Mouse (Mus musculus): ENCODE data around the gene Cntnap5c. TPM values are rescaled to one million over a fixed set of nuclear protein-coding genes. Genes with fewer than 3 reads are reported as not detected.

The Cntnap5c gene
- not detected in 2 replicates for polyA plus RNA-seq (2015; fragmentation: Nextera tagmentation; extraction: Ambion mirVana)

DNA sequence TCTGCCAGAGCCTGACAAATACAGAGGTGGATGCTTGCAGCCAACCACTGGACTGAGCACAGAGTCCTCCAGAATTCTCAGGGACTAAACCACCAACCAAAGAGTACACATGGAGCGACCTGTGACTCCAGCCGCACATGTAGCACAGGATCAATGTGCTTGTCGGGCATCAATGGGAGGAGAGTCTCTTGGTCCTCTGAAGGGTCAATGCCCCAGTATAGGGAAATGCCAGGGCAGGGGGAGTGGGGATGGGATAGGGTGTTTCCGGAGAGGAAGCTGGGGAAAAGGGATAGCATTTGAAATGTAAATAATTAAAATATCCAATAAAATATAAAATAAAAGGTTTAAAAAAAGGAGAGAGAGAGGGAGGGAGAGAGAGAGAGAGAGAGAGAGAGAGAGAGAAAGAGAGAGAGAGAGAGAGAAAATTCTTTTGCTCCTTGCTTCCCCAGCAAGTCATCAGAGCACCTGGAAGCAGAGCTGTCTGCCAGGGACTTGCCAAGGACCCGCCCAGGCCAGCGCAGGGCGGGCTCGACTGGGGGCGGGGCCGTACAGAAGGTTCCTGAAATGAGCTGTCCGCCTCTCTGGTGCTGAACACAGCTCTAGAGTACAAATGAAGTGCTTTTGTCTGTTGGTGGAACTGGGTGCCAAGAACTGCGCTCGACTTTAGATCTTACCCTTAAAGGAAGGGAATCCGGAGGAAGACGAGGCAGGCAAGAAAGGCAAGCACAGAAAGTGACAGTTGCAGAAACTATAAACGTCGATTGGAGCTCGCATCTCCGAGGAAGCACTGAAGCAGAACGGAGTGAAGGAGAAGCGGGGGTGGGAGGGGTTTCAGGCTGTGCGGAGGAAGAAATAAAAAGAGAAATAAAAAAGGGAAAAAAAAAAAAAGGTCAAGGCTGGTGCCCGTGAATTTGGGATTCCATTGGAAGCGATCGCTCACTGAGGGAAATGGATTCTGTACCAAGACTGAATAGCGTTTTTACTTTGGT lies at the start of gene Cntnap5c:
TSS of gene Cntnap5c (plus strand) at position 949 of the 989 bp plus-strand sequence.
- 0 out of 2 replicates have a peak within 1 kb of the TSS, but pooled peaks have one; percentile 22 for H3K4me2 ChIP-seq
- no peaks in the 10 kb centered on the region for H3K4me1 ChIP-seq
- H3K4me3 ChIP-seq = no peak within 1 kb of the TSS
- no peaks in the 10 kb centered on the region for H3K36me3 ChIP-seq
- no peaks in the 10 kb centered on the region for H3K27me3 ChIP-seq
- 18% methylated on average over 26 of the region's 26 CpGs for WGBS
- no peak within 1 kb of the TSS for H3K9ac ChIP-seq
- H3K27ac ChIP-seq = no peak within 1 kb of the TSS
- ATAC-seq (ENCODE audit: insufficient number of reproducible peaks, insufficient read depth, low FRiP score, low TSS enrichment, low read depth) = peak; percentile 74; the same call in 1 of the 2 replicates
- no peaks in the 10 kb centered on the region for H3K9me3 ChIP-seq

DNA sequence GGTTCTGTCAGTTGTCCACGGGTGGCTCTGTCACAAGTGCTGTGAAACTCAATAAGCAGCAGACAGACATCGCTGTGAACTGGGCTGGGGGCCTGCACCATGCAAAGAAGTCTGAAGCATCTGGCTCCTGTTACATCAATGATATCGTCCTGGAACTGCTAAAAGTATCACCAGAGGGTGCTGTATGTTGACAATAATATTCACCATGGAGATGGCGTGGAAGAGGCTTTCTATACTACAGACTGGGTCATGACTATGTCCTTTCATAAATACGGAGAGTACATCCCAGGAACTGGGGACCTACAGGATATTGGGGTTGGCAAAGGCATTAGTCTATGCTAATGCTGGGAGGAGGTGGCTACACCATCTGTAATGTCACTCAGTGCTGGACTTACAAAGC lies 27.3 kb upstream of the Cntnap5c start, which contains the start of gene Gm21834:
TSS of gene Gm21834 (minus strand) at position 101 of the 400 bp plus-strand sequence.
- Histone ChIP-seq H3K4me1 (no peaks in the 10 kb centered on the region), H3K36me3 (no peaks in the 10 kb centered on the region), H3K4me3 (no peak within 1 kb of the TSS), H3K4me2 (no peak within 1 kb of the TSS), H3K9ac (no peak within 1 kb of the TSS), H3K27me3 (no peaks in the 10 kb centered on the region), H3K9me3 (no peaks in the 10 kb centered on the region), H3K27ac (no peak within 1 kb of the TSS)
- 73% methylated on average over 5 of the region's 5 CpGs for WGBS
- no peak for ATAC-seq (ENCODE audit: insufficient number of reproducible peaks, insufficient read depth, low FRiP score, low TSS enrichment, low read depth)

DNA sequence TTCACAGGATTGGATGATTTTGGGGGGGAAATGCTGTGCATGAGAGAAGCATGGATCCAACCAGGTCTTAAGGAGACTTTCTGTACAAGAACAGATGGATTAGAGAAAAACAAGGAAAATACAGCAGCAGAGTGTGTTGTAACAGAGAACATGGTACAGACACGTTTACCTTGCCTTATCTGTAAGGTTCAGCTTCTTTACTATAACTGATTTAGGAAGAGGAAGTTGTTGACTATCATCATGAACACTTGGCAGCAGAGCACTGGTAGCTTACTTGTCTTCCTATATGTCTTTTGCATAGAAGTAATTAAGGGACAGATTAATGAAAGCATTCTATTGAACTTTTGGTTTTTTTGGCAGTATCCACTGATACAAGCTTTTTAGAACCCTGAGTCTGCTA lies 11.3 kb upstream of the Cntnap5c start:
- Histone ChIP-seq H3K27me3 (no peaks in the 10 kb centered on the region), H3K9me3 (no peaks in the 10 kb centered on the region), H3K4me3 (no peak overlapping the region), H3K4me2 (no peak overlapping the region), H3K4me1 (no peaks in the 10 kb centered on the region), H3K27ac (no peak overlapping the region), H3K9ac (no peak overlapping the region), H3K36me3 (no peaks in the 10 kb centered on the region)
- ATAC-seq (ENCODE audit: insufficient number of reproducible peaks, insufficient read depth, low FRiP score, low TSS enrichment, low read depth) = no peak
- 56% methylated on average over 1 of the region's 1 CpGs for WGBS

DNA sequence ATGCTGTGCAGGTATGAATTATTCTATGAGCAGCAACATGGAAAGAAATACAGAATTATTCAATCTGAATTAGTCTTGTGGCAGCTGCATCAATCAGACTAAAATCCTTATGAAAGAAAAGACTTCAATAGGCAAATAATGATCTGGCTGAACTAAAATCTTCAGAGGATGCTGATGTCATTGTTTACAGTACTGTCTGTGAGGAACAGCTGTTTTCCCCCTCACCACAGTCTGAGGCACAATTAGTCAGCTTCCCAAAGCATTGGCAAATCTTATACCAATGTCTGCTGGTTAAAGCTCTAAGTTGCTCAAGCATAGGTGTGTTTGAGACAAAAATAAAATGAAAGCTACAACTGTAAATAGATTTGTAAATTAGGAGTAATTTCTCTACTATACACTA lies 2.1 kb upstream of the Cntnap5c start:
- no peak overlapping the region for H3K9ac ChIP-seq
- no peaks in the 10 kb centered on the region for H3K4me1 ChIP-seq
- no peaks in the 10 kb centered on the region for H3K9me3 ChIP-seq
- no peaks in the 10 kb centered on the region for H3K36me3 ChIP-seq
- ATAC-seq (ENCODE audit: insufficient number of reproducible peaks, insufficient read depth, low FRiP score, low TSS enrichment, low read depth) = no peak
- H3K4me2 ChIP-seq = no peak overlapping the region
- H3K27ac ChIP-seq = no peak overlapping the region
- H3K27me3 ChIP-seq = no peaks in the 10 kb centered on the region
- no peak overlapping the region for H3K4me3 ChIP-seq

DNA sequence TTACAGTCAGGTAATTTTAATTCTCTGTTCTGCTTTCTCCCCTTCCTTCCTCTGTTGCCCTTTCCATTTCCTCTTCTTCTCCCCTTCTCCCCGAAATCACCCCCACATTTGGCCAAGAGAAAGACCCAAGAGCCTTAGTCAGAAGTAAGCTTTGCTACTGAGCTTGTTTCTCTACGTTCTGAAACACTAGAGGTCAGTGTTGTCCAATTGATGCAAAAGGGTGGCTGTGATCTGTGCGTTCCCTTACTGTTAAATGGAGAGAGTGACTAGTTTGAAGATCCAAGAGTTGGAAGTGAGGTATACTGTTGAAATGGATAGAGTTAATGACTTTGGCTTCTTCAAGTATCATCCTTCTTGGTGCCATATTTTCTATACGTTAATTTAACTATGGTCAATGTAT lies 1.5 kb downstream of the Cntnap5c start:
- WGBS = 15% methylated on average over 4 of the region's 4 CpGs
- Histone ChIP-seq H3K4me3 (no peak overlapping the region), H3K4me1 (no peaks in the 10 kb centered on the region)

DNA sequence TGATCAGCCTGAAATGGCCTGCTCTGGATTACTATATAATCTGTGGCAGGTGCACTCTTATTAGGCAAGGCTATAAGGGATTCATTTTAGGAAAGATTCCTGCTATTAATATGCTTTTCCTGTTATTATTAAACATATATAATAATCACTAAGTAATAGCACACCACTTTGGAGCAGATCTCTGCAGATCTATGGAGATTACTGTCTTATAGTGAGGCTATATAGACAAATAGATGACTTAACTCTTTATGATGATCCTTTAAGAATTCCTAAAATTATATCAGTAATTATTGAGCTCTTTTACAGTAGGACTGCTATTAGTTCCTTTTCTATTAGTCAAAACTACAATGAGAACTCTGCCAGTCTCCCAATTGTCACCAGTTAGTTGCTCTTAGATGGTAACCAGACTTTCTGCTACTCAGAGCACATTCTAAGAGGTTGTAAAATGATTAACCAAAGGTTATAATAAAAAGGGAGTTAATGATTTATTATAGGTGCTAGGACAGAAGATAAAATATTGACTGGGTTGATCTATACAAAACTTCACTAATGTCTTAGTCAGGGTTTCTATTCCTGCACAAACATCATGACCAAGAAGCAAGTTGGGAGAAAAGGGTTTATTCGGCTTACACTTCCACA lies 18.9 kb downstream of the Cntnap5c start:
- no peak overlapping the region for H3K4me3 ChIP-seq
- H3K4me2 ChIP-seq = no peak overlapping the region
- H3K9me3 ChIP-seq = no peaks in the 10 kb centered on the region
- no peaks in the 10 kb centered on the region for H3K27me3 ChIP-seq
- H3K36me3 ChIP-seq = no peaks in the 10 kb centered on the region
- H3K4me1 ChIP-seq = no peaks in the 10 kb centered on the region
- no peak overlapping the region for H3K27ac ChIP-seq
- ATAC-seq (ENCODE audit: insufficient number of reproducible peaks, insufficient read depth, low FRiP score, low TSS enrichment, low read depth) = no peak
- no peak overlapping the region for H3K9ac ChIP-seq
- WGBS = 98% methylated on average over 1 of the region's 1 CpGs

More for the DNA sequence above, 1.5 kb downstream of the Cntnap5c start:
- no peak overlapping the region for H3K4me2 ChIP-seq
- no peak for ATAC-seq (ENCODE audit: insufficient number of reproducible peaks, insufficient read depth, low FRiP score, low TSS enrichment, low read depth)
- no peak overlapping the region for H3K9ac ChIP-seq
- no peak overlapping the region for H3K27ac ChIP-seq
- H3K9me3 ChIP-seq = no peaks in the 10 kb centered on the region
- no peaks in the 10 kb centered on the region for H3K27me3 ChIP-seq
- no peaks in the 10 kb centered on the region for H3K36me3 ChIP-seq

DNA sequence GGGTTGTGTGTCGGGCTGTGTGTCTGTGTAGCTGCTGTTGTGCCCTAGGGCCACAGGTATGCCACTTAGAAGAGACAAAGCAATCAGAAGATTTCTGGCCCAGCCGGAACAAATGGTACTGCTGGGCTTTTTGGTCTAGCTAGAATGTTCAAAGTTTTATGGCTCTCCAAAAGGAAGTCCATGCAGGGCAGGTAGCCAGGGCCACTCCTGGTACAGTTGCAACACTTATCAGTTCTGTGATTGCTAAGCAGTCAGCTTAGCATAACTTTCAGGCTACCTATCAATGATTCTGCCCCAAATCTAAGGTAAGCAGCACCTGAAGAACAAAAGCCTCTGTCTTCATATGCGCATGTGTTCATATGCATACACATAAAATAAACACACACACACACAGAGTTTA lies 26.0 kb downstream of the Cntnap5c start:
- Histone ChIP-seq H3K4me3 (no peak overlapping the region), H3K36me3 (no peaks in the 10 kb centered on the region), H3K27ac (no peak overlapping the region), H3K4me2 (no peak overlapping the region), H3K9ac (no peak overlapping the region), H3K4me1 (no peaks in the 10 kb centered on the region), H3K9me3 (no peaks in the 10 kb centered on the region), H3K27me3 (no peaks in the 10 kb centered on the region)
- ATAC-seq (ENCODE audit: insufficient number of reproducible peaks, insufficient read depth, low FRiP score, low TSS enrichment, low read depth) = no peak
- WGBS = 74% methylated on average over 3 of the region's 3 CpGs

DNA sequence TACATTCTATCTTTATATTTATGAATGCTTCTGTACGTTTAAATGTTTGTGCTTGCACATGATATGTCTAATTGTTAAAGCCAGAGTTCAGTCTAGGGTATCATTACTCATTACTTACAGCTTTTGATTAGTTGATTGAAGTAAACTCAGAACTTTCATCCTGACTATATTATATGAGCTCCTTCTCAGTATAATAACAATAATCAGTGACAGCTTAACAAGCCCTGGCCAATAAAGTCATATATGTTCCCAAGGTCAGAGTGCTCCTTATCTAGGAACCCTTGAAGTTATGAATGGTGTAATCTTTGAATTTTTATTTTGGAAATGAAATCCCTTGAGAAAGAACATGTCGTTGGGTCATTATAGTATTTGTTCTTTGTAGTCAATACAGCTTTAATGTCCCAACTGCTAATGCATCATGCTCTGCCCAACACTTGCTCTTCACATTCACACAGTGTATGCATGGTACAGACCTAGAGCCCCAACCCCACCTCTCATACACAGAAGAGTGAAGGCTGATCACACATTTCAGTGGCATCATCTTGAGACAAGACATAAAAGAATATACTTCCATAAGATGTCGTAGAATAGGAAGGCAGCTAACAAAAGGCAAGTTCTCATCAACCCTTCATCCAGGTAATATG lies 27.4 kb downstream of the Cntnap5c start:
- Histone ChIP-seq H3K27me3 (no peaks in the 10 kb centered on the region), H3K4me1 (no peaks in the 10 kb centered on the region), H3K4me2 (no peak overlapping the region), H3K9me3 (no peaks in the 10 kb centered on the region), H3K36me3 (no peaks in the 10 kb centered on the region), H3K4me3 (no peak overlapping the region), H3K27ac (no peak overlapping the region), H3K9ac (no peak overlapping the region)
- ATAC-seq (ENCODE audit: insufficient number of reproducible peaks, insufficient read depth, low FRiP score, low TSS enrichment, low read depth) = no peak
- 74% methylated on average over 3 of the region's 3 CpGs for WGBS

DNA sequence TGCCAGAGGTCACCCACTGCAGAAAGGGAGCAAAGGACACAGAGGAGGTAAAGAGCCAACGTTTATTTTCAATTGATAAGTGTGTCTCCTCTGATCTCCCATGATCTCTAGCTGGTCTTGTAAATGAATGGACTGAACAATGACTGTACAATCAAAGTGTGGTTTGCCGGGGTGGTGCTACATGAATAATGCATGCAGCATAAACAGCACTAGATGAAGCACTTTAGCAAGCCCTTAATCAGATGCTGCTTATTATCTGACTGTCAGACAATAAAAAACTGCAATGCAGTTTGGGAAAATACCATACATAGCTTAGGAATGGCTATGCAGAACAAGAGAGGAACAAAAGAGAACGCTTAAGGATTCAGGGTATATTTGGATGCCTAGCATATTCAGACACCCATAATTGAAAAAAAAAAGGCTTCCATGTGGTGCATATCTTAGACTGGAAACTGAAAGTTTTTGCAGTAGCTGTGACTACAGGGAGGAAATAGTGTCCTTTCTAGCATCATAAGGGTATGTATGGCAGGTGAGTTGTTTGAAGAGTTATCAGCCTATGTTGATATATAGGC lies 30.1 kb downstream of the Cntnap5c start:
- H3K4me2 ChIP-seq = no peak overlapping the region
- no peak overlapping the region for H3K4me3 ChIP-seq
- WGBS = 73% methylated on average over 3 of the region's 3 CpGs
- no peak overlapping the region for H3K9ac ChIP-seq
- no peak for ATAC-seq (ENCODE audit: insufficient number of reproducible peaks, insufficient read depth, low FRiP score, low TSS enrichment, low read depth)
- no peaks in the 10 kb centered on the region for H3K4me1 ChIP-seq
- no peaks in the 10 kb centered on the region for H3K9me3 ChIP-seq
- H3K27me3 ChIP-seq = no peaks in the 10 kb centered on the region
- H3K27ac ChIP-seq = no peak overlapping the region
- no peaks in the 10 kb centered on the region for H3K36me3 ChIP-seq

DNA sequence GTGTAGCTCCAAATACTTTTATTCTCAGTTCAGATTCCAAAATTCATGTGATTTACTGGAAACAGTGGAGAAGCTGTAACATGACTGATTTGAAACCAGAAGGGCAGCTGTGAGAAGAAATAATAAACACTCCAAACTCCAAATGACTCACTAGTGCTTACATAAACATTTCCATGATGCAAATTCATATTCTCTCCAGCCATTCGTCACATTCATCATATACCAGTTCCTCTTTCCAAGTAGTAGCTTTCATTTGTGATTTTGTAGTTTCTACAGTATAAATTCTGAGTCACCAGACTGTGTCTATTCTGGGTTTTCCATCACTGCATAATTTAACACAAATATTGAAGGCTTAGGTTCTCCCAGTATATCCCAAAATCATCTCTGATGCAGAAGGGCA lies 31.8 kb downstream of the Cntnap5c start:
- Histone ChIP-seq H3K27ac (no peak overlapping the region), H3K4me3 (no peak overlapping the region), H3K9me3 (no peaks in the 10 kb centered on the region), H3K27me3 (no peaks in the 10 kb centered on the region), H3K4me2 (no peak overlapping the region), H3K4me1 (no peaks in the 10 kb centered on the region), H3K36me3 (no peaks in the 10 kb centered on the region), H3K9ac (no peak overlapping the region)
- ATAC-seq (ENCODE audit: insufficient number of reproducible peaks, insufficient read depth, low FRiP score, low TSS enrichment, low read depth) = no peak
- 71% methylated on average over 1 of the region's 1 CpGs for WGBS

Measured in embryonic facial prominence, embryonic 13.5 days (tissue).